Mouse (Mus musculus) MEL-GATA-1-ER (cell line): ENCODE measurements around the gene Lrrc20.
A peak's percentile ranks its signal among the peaks of the same experiment; 100 is the strongest.
"Not testable (repeated sequence)": the region's sequence is repeated elsewhere in the genome, so short reads cannot be mapped to it uniquely, and the experiment has no call there.

ENCODE experiments used
- DNase-seq: peaks from one replicate; pipeline ENCODE4 v3.0.0-alpha.2; 2012; ENCODE audit warnings: low read depth; ENCODE audit errors: extremely low read depth

Gene Lrrc20

GRCm38 (mm10) chr10:61475594-61476439 lies at the start of gene Lrrc20:
TSS of gene Lrrc20 (plus strand) at chr10:61475801.
- DNase-seq = peak; percentile 87

GRCm38 (mm10) chr10:61426251-61426757 lies 49.3 kb upstream of the Lrrc20 start:
- no peak for DNase-seq

GRCm38 (mm10) chr10:61427951-61428350 lies 47.6 kb upstream of the Lrrc20 start:
- DNase-seq = no peak

GRCm38 (mm10) chr10:61428416-61428815 lies 47.2 kb upstream of the Lrrc20 start:
- no peak for DNase-seq

- no peak for DNase-seq
These were observed 46.6 kb upstream of the Lrrc20 start for GRCm38 (mm10) chr10:61429043-61429442.

- DNase-seq = no peak
These were observed 44.2 kb upstream of the Lrrc20 start for GRCm38 (mm10) chr10:61431375-61431774.

- no peak for DNase-seq
These were observed 35.3 kb upstream of the Lrrc20 start for GRCm38 (mm10) chr10:61440202-61440800.

GRCm38 (mm10) chr10:61443456-61443855 lies 32.1 kb upstream of the Lrrc20 start:
- no peak for DNase-seq

- DNase-seq = no peak
These were observed 31.7 kb upstream of the Lrrc20 start for GRCm38 (mm10) chr10:61443876-61444275.

GRCm38 (mm10) chr10:61445016-61445415 lies 30.6 kb upstream of the Lrrc20 start:
- no peak for DNase-seq

- DNase-seq = no peak
These were observed 27.8 kb upstream of the Lrrc20 start for GRCm38 (mm10) chr10:61447581-61448353.

GRCm38 (mm10) chr10:61448834-61449233 lies 26.8 kb upstream of the Lrrc20 start:
- DNase-seq = no peak

GRCm38 (mm10) chr10:61451463-61451930 lies 24.1 kb upstream of the Lrrc20 start:
- peak; percentile 66 for DNase-seq

GRCm38 (mm10) chr10:61451931-61452617 lies 23.5 kb upstream of the Lrrc20 start:
- DNase-seq = no peak

- DNase-seq = peak; percentile 89
These were observed 23.0 kb upstream of the Lrrc20 start, which contains the start of gene Eif4ebp2 for GRCm38 (mm10) chr10:61452645-61453044. TSS of gene Eif4ebp2 (minus strand) at chr10:61452661.

- DNase-seq = not testable (repeated sequence)
These were observed 22.4 kb upstream of the Lrrc20 start for GRCm38 (mm10) chr10:61453171-61453570.

- no peak for DNase-seq
These were observed 18.4 kb upstream of the Lrrc20 start for GRCm38 (mm10) chr10:61457182-61457581.

GRCm38 (mm10) chr10:61465009-61465408 lies 10.6 kb upstream of the Lrrc20 start:
- no peak for DNase-seq

- DNase-seq = peak; percentile 65
These were observed 9.4 kb upstream of the Lrrc20 start for GRCm38 (mm10) chr10:61466242-61466641.

GRCm38 (mm10) chr10:61466873-61467272 lies 8.7 kb upstream of the Lrrc20 start:
- DNase-seq = peak; percentile 59

GRCm38 (mm10) chr10:61468900-61469299 lies 6.7 kb upstream of the Lrrc20 start:
- peak; percentile 59 for DNase-seq
